Mouse (Mus musculus) neural tube, postnatal 0 days (tissue): ENCODE data around the gene Fam107b. TPM values are rescaled to one million over a fixed set of nuclear protein-coding genes. Genes with fewer than 3 reads are reported as not detected.

Experiments
- polyA plus RNA-seq: library from polyadenylated mRNA; unstranded; fragments of >200 nt; fragmentation: Nextera tagmentation; extraction: Ambion mirVana; gene quantifications from 2 replicates; pipeline ENCODE4 v1.2.1, GENCODE M21; 2015

Fam107b gene
- 13.5 and 13.6 TPM in 2 replicates for polyA plus RNA-seq

DNA sequence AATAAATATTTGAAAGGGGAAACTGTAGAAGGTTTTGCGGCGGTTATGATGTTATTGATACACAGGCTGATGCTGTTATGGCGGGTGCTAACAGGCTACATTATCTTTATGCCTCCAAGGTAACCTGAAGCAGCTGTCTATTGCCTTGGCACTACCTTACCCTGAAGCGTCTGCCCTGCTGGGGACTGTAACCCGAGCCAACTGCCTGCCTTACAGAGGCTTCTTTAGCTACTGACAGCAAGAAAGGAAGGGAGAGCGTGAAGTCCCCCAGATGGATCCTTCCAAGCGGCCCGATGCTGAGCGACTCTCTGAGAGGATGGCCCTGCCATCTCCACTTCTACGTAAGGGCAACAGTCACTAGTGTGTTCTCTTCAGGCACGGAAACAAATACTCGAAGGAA lies at the start of gene Fam107b:
Fam107b (plus strand) TSS at position 303 of the 400 bp plus-strand sequence.

Other genes starting within 250 kb of the Fam107b start
- 12.0 and 12.9 TPM in 2 replicates for gene Rpp38, start 237.8 kb upstream of the Fam107b start, polyA plus RNA-seq
- 11.3 and 12.3 TPM in 2 replicates for gene Acbd7, start 234.3 kb upstream of the Fam107b start, polyA plus RNA-seq
- not detected in 2 replicates for gene Olah, start 173.3 kb upstream of the Fam107b start, polyA plus RNA-seq
- gene Meig1, start 147.8 kb upstream of the Fam107b start, polyA plus RNA-seq: 9.5 and 10.0 TPM in 2 replicates
- 5.8 and 6.5 TPM in 2 replicates for gene Dclre1c, start 146.4 kb upstream of the Fam107b start, polyA plus RNA-seq
- gene Suv39h2, start 95.5 kb upstream of the Fam107b start, polyA plus RNA-seq: 5.6 and 6.7 TPM in 2 replicates
- gene Gm45902, start 57.7 kb upstream of the Fam107b start, polyA plus RNA-seq: 3.5 and 3.7 TPM in 2 replicates
- gene Hspa14, start 57.7 kb upstream of the Fam107b start, polyA plus RNA-seq: 54.3 and 55.3 TPM in 2 replicates
- 0.36 and 0.39 TPM in 2 replicates for gene Cdnf, start 57.5 kb upstream of the Fam107b start, polyA plus RNA-seq